Mouse (Mus musculus) naive thymus-derived CD4-positive, alpha-beta T cell, adult 2 months (primary cell): ENCODE results near the gene Prkcb.

Experiments
- DNase-seq: peaks from one replicate; pipeline ENCODE4 v3.0.0-alpha.2; 2011; ENCODE audit warnings: low read depth

The Prkcb gene

DNA sequence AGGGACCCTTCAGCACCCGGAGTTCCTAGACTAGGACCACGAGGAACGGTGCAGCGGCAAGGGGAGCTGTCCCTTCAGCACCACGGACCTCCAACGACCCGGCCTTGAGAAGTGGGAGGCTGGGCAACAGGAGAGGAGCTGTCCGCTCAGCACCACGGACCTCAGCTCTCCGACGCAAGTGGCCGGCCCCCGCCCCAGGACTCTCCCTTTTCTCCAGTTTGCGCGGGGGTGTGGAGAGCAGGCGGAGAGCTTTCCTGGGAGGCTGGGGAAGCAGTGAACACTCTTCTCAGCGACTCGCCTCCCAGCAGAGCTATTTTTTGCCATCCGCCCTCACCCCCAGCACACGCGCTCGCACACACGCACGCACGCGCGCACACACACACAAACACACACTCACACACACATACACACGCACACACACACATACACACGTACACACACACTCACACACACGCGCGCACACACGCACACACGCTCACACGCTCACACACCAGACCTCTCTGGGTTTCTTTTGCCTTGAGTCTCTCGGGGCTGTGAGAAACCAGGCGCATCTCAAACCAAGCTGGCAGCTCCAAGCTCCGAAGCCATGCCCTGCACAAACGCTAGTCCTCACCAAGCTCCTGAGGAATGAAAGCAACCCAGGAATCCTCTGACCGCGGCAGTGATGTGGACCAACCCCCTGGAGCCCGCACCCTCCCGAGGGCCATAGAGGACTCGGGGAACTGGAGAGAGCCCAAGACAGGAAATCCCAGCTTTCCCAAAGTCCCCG lies 382.5 kb downstream of the Prkcb start:
- DNase-seq, result peak; percentile 16

- no peak for DNase-seq
Measured at GRCm38 (mm10) chr7:122672981-122673380, 384.4 kb downstream of the Prkcb start.

DNA sequence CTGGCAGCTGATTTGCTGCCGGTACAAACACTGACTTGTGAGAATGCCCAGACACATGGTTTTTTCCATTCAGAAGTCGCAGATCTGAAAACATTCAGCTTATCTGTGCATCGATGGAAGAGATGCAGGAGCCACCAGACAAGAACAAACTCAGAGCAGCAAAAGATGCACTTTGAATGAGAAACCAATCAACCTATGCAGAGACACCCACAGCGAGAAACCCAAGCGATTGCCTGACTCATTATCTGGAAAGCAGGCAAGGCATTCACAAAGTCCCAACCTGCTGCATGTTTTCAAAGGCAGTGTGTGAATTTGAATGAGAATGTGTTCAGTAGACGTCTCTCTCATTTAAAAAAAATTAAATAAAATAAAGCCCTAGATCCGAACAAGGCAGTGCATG lies 386.7 kb downstream of the Prkcb start:
- DNase-seq, result no peak
